Mouse (Mus musculus) ES-E14 (cell line): ENCODE measurements at regions not wholly inside any gene's neighbourhood (a gene's known extent, or its start where the extent isn't known, plus 50 kb on each side); places are given as distances from the start of the nearest gene placed in this dataset.

ENCODE experiments used
- MAFK ChIP-seq: IDR thresholded peaks from 2 replicates; pipeline ENCODE4 v1.6.1; 2014; ENCODE audit warnings: mild to moderate bottlenecking, low read depth, low read length, inconsistent platforms; ENCODE audit not compliant: insufficient read depth
- ZNF384 ChIP-seq: IDR thresholded peaks from 2 replicates; pipeline ENCODE4 v1.6.1; 2012; ENCODE audit warnings: low read depth, low read length, inconsistent platforms

- no peak for TF ChIP-seq MAFK
- TF ChIP-seq ZNF384 = no peak
Observed at GRCm38 (mm10) chrX:88906106-88906505, 503.4 kb downstream of the Pet2 start.
